Mouse (Mus musculus) urinary bladder, postnatal 10 days (tissue): ENCODE measurements around the gene Eif4enif1.
"Not testable (repeated sequence)": the region's sequence is repeated elsewhere in the genome, so short reads cannot be mapped to it uniquely, and the experiment has no call there.

Source experiments
- DNase-seq: peaks from one replicate; pipeline ENCODE4 v3.0.0; 2022; ENCODE audit warnings: low spot score

Eif4enif1 gene

GRCm38 (mm10) chr11:3202231-3202701, at the start of gene Eif4enif1:
TSS of gene Eif4enif1 (plus strand) at chr11:3202392.
- peak; percentile 62 for DNase-seq

GRCm38 (mm10) chr11:3153666-3154397, 48.4 kb upstream of the Eif4enif1 start:
- peak; percentile 88 for DNase-seq

GRCm38 (mm10) chr11:3156991-3157390, 45.2 kb upstream of the Eif4enif1 start:
- not testable (repeated sequence) for DNase-seq

- peak; percentile 26 for DNase-seq
These were observed 44.2 kb upstream of the Eif4enif1 start for GRCm38 (mm10) chr11:3157996-3158395.

GRCm38 (mm10) chr11:3158800-3159199, 43.4 kb upstream of the Eif4enif1 start:
- DNase-seq: peak; percentile 21

GRCm38 (mm10) chr11:3161370-3161769, 40.8 kb upstream of the Eif4enif1 start:
- peak; percentile 90 for DNase-seq

GRCm38 (mm10) chr11:3162236-3162897, 39.8 kb upstream of the Eif4enif1 start:
- DNase-seq: peak; percentile 93

GRCm38 (mm10) chr11:3163122-3163521, 39.1 kb upstream of the Eif4enif1 start:
- peak; percentile 65 for DNase-seq

- not testable (repeated sequence) for DNase-seq
These were observed 38.5 kb upstream of the Eif4enif1 start for GRCm38 (mm10) chr11:3163661-3164060.

GRCm38 (mm10) chr11:3165210-3165782, 36.9 kb upstream of the Eif4enif1 start:
- DNase-seq: not testable (repeated sequence)

- DNase-seq: not testable (repeated sequence)
These were observed 35.9 kb upstream of the Eif4enif1 start for GRCm38 (mm10) chr11:3166321-3166720.

GRCm38 (mm10) chr11:3167129-3167528, 35.1 kb upstream of the Eif4enif1 start:
- peak; percentile 11 for DNase-seq

GRCm38 (mm10) chr11:3167571-3168001, 34.6 kb upstream of the Eif4enif1 start:
- DNase-seq: peak; percentile 80

GRCm38 (mm10) chr11:3169042-3169441, 33.1 kb upstream of the Eif4enif1 start:
- peak; percentile 71 for DNase-seq

- peak; percentile 78 for DNase-seq
These were observed 30.3 kb upstream of the Eif4enif1 start for GRCm38 (mm10) chr11:3171931-3172330.

- not testable (repeated sequence) for DNase-seq
These were observed 29.7 kb upstream of the Eif4enif1 start for GRCm38 (mm10) chr11:3172526-3172925.

GRCm38 (mm10) chr11:3173425-3174318, 28.5 kb upstream of the Eif4enif1 start:
- DNase-seq: peak; percentile 98

GRCm38 (mm10) chr11:3178968-3179725, 23.0 kb upstream of the Eif4enif1 start:
- DNase-seq: peak; percentile 82

GRCm38 (mm10) chr11:3179726-3180092, 22.5 kb upstream of the Eif4enif1 start:
- peak; percentile 39 for DNase-seq

- DNase-seq: not testable (repeated sequence)
These were observed 21.6 kb upstream of the Eif4enif1 start for GRCm38 (mm10) chr11:3180510-3181160.
